Mouse (Mus musculus): Measurements from ENCODE around the gene Itprid2. TPM values are rescaled to one million over a fixed set of nuclear protein-coding genes. Genes with fewer than 3 reads are reported as not detected.

Itprid2 gene
- polyA plus RNA-seq, 1 experiment from 2014 or later = 15.3 TPM

DNA sequence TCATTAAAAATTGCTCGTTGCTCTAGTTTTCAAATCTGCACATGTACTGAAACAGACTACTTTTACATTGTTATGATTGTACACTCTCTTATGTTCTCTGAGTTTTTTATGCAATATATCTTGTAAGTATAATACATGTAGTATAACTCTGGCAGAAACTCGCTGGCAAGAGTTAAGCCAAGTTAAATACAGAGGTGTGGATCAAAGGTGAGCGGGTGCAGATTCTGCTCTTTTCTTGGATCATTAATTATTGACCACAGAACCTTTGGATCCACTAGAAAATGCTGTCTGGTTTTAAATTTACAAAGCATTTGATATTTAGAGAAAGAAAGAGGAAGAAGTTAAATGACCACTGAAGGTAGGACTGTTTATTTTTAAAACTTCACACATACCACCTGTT, 16.5 kb downstream of the Itprid2 start:
- Histone ChIP-seq H3K4me2 (replicated peaks) (no peak overlapping the region), H3K36me3 (peaks cover 18% of the 10 kb centered on the region; the same call in 1 of the 2 replicates), H3K27ac (replicated peaks) (no peak overlapping the region), H3K4me3 (replicated peaks) (no peak overlapping the region), H3K9ac (no peak overlapping the region), H3K4me1 (peaks cover 7% of the 10 kb centered on the region; the same call in 1 of the 2 replicates), H3K9me3 (replicated peaks) (no peaks in the 10 kb centered on the region), H3K27me3 (no peaks in the 10 kb centered on the region)
- WGBS = 84% methylated on average over 3 of the region's 3 CpGs
- no peak for ATAC-seq (ENCODE audit: insufficient number of reproducible peaks, low FRiP score, low TSS enrichment, low read depth)

DNA sequence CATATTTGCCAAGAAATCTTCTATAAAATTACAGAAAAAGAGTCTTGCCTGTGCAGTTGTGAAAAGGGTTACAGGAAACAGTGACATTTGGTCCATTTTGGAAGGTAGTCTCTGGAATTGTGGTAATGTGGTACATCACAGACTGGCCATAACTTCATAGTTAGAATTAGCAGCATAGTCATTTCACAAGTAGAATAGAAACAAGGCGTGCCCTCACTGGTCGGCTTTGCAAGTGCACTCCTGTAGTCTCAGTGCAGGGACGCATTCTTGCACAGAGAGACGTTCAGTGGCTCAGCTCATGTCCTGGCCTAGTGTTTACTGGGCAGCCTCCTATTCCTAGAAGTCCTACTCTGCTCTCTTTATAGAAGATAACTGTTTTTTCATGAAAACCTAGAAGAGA, 17.4 kb downstream of the Itprid2 start:
- H3K4me1 ChIP-seq = 0 out of 2 replicates have a peak, but pooled peaks cover 4% of the 10 kb centered on the region
- H3K27me3 ChIP-seq = no peaks in the 10 kb centered on the region
- peaks cover 25% of the 10 kb centered on the region for H3K36me3 ChIP-seq
- 79% methylated on average over 4 of the region's 4 CpGs for WGBS
- no peak for ATAC-seq (ENCODE audit: insufficient number of reproducible peaks, low FRiP score, low TSS enrichment, low read depth)
- H3K27ac ChIP-seq (replicated peaks) = no peak overlapping the region
- no peaks in the 10 kb centered on the region for H3K9me3 ChIP-seq (replicated peaks)
- no peak overlapping the region for H3K4me3 ChIP-seq (replicated peaks)
- H3K9ac ChIP-seq = no peak overlapping the region
- H3K4me2 ChIP-seq (replicated peaks) = no peak overlapping the region

DNA sequence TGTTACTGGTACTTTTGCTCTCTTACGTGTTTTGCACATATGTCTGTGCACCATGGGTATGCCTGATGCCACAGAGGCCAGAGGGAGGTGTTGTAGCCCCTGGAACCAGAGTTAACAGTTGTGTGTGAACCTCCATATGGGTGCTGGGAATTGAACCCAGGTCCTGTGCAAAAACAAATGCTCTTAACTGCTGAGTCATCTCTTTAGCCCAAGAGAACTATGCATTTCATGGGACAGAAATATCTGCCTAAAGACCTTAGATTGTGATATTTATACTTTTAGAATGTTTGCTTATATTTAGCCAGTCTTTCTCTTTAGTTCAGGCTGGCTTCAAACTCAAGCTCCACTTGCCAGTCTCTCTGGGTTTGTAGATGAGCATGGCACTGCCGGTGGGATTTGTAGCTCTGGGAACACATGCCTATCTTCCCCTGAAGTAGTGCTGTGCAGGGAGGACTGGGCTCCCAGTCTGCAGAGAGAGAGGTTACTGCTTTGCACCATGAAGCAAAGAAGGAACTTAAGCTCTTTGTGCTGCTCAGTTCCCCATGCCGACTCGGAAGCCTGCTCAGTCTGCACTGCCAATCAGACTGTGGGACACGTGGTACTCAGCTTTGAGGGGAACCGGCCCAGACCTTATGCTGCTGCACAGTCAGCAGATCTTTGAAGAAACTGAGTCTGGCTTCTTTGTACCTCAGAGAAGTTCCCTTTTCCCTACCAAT, 18.1 kb downstream of the Itprid2 start:
- Histone ChIP-seq H3K27ac (replicated peaks) (no peak overlapping the region), H3K27me3 (no peaks in the 10 kb centered on the region), H3K4me1 (0 out of 2 replicates have a peak, but pooled peaks cover 4% of the 10 kb centered on the region), H3K9ac (no peak overlapping the region), H3K36me3 (peaks cover 32% of the 10 kb centered on the region), H3K4me3 (replicated peaks) (no peak overlapping the region), H3K9me3 (replicated peaks) (no peaks in the 10 kb centered on the region), H3K4me2 (replicated peaks) (no peak overlapping the region)
- 63% methylated on average over 6 of the region's 6 CpGs for WGBS
- ATAC-seq (ENCODE audit: insufficient number of reproducible peaks, low FRiP score, low TSS enrichment, low read depth) = no peak

DNA sequence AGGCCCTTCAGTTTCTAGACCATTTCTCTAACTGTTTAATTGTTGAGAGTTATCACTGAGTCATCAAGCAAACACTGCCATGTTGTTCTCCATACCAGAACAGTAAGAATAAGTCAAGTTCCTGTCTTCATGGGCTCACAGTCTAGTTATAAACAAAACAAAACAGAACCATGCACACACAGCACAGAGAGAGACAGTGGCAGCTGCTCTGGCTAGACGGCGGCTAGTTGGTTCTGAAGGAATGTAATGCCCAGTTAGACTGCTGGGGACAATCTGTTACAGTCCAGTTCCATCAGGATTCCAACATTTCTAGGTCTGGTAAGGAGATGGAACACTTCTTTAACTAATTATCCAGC, 18.6 kb downstream of the Itprid2 start:
- Histone ChIP-seq H3K27ac (replicated peaks) (no peak overlapping the region), H3K9me3 (replicated peaks) (no peaks in the 10 kb centered on the region), H3K4me2 (replicated peaks) (no peak overlapping the region), H3K4me1 (0 out of 2 replicates have a peak, but pooled peaks cover 4% of the 10 kb centered on the region), H3K27me3 (no peaks in the 10 kb centered on the region), H3K9ac (no peak overlapping the region), H3K4me3 (replicated peaks) (no peak overlapping the region), H3K36me3 (peaks cover 37% of the 10 kb centered on the region)
- WGBS = 56% methylated on average over 2 of the region's 2 CpGs
- ATAC-seq (ENCODE audit: insufficient number of reproducible peaks, low FRiP score, low TSS enrichment, low read depth) = no peak; the same call in 1 of the 2 replicates

DNA sequence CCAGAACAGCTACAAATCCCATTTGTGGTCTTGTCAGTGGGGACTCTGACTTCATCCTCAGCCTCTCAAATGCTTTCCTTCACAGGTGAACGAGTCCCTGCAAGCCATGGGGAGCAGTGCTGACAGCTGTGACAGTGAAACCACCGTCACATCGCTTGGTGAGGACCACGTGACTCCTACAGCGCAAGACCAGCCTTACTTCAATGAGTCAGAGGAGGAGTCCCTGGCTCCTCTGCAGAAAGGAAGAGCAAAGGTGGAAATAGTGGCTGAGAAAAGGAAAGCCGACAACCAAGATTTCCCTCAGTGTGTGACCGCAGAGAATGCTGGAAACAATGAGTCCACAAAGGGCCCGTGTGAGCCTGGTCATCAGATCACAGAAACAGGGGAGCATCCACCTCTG, 21.9 kb downstream of the Itprid2 start:
- Histone ChIP-seq H3K36me3 (peaks cover 63% of the 10 kb centered on the region), H3K4me3 (replicated peaks) (no peak overlapping the region), H3K4me2 (replicated peaks) (no peak overlapping the region), H3K4me1 (no peaks in the 10 kb centered on the region), H3K9me3 (replicated peaks) (no peaks in the 10 kb centered on the region), H3K27me3 (no peaks in the 10 kb centered on the region), H3K27ac (replicated peaks) (no peak overlapping the region), H3K9ac (no peak overlapping the region)
- 72% methylated on average over 8 of the region's 8 CpGs for WGBS
- no peak for ATAC-seq (ENCODE audit: insufficient number of reproducible peaks, low FRiP score, low TSS enrichment, low read depth)

GRCm38 (mm10) chr2:79660417-79661185, 25.4 kb downstream of the Itprid2 start:
- no peak overlapping the region for H3K4me2 ChIP-seq (replicated peaks)
- WGBS = 90% methylated on average over 12 of the region's 12 CpGs
- ATAC-seq (ENCODE audit: insufficient number of reproducible peaks, low FRiP score, low TSS enrichment, low read depth) = no peak

GRCm38 (mm10) chr2:79661486-79662104, 26.4 kb downstream of the Itprid2 start:
- WGBS = 80% methylated on average over 7 of the region's 7 CpGs
- Histone ChIP-seq H3K9ac (no peak overlapping the region), H3K27me3 (no peaks in the 10 kb centered on the region), H3K9me3 (replicated peaks) (no peaks in the 10 kb centered on the region), H3K4me2 (replicated peaks) (no peak overlapping the region), H3K4me3 (replicated peaks) (no peak overlapping the region), H3K27ac (replicated peaks) (no peak overlapping the region), H3K4me1 (0 out of 2 replicates have a peak, but pooled peaks cover 10% of the 10 kb centered on the region), H3K36me3 (peaks cover 61% of the 10 kb centered on the region)
- no peak for ATAC-seq (ENCODE audit: insufficient number of reproducible peaks, low FRiP score, low TSS enrichment, low read depth)

More at GRCm38 (mm10) chr2:79660417-79661185, 25.4 kb downstream of the Itprid2 start:
- H3K9me3 ChIP-seq (replicated peaks) = no peaks in the 10 kb centered on the region
- 0 out of 2 replicates have a peak, but pooled peaks cover 4% of the 10 kb centered on the region for H3K4me1 ChIP-seq
- no peaks in the 10 kb centered on the region for H3K27me3 ChIP-seq
- peaks cover 64% of the 10 kb centered on the region for H3K36me3 ChIP-seq
- H3K27ac ChIP-seq (replicated peaks) = no peak overlapping the region
- H3K4me3 ChIP-seq (replicated peaks) = no peak overlapping the region
- H3K9ac ChIP-seq = no peak overlapping the region

DNA sequence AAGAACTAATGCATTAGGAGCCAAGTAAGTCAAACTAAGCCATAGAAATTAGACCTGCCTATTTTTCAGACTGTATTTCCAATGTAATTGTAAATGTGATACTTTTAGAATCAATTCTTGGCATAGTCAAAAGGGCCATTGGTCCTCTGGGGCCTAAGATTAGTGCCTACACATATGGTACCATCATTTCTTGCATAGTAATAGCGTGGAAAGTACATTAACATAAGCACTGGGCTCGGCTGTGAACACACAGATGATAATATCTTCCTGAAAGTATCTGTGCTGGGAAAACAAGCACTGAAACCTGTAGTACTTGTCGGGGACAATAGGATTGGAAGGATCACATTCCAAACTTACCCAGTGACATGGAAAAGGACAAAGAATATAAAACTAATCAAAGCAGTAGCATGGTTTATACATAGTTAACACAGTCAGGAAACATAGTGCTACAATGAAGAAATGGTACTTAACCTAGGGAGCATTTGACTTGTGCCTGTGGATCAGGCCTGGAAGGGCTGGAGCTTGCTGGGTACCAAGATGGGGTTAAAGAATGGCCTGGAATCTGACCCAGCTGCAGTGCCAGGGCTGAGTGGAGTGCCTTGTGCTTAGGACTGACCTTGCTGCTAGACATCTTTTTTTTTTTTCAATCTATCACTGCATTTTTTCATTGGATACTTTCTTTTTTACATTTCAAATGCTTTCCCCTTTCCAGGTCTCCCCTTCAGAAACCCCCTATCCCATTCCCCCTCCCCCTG, 29.6 kb downstream of the Itprid2 start:
- 39% methylated on average over 3 of the region's 3 CpGs for WGBS
- ATAC-seq (ENCODE audit: insufficient number of reproducible peaks, low FRiP score, low TSS enrichment, low read depth) = no peak

GRCm38 (mm10) chr2:79665492-79665891, 30.3 kb downstream of the Itprid2 start:
- Histone ChIP-seq H3K9me3 (replicated peaks) (no peaks in the 10 kb centered on the region), H3K4me3 (replicated peaks) (no peak overlapping the region), H3K36me3 (peaks cover 26% of the 10 kb centered on the region), H3K4me2 (replicated peaks) (no peak overlapping the region), H3K4me1 (0 out of 2 replicates have a peak, but pooled peaks cover 11% of the 10 kb centered on the region), H3K27me3 (no peaks in the 10 kb centered on the region), H3K27ac (replicated peaks) (no peak overlapping the region), H3K9ac (no peak overlapping the region)
- ATAC-seq (ENCODE audit: insufficient number of reproducible peaks, low FRiP score, low TSS enrichment, low read depth) = no peak
- 51% methylated on average over 3 of the region's 3 CpGs for WGBS

More for the DNA sequence above, 29.6 kb downstream of the Itprid2 start:
- Histone ChIP-seq H3K36me3 (peaks cover 33% of the 10 kb centered on the region), H3K9ac (no peak overlapping the region), H3K27me3 (no peaks in the 10 kb centered on the region), H3K4me1 (0 out of 2 replicates have a peak, but pooled peaks cover 11% of the 10 kb centered on the region), H3K4me3 (replicated peaks) (no peak overlapping the region), H3K9me3 (replicated peaks) (no peaks in the 10 kb centered on the region), H3K27ac (replicated peaks) (0 out of 2 replicates have a peak overlapping the region, but pooled peaks have one; percentile 25), H3K4me2 (replicated peaks) (no peak overlapping the region)

GRCm38 (mm10) chr2:79675266-79675665, 40.1 kb downstream of the Itprid2 start:
- Histone ChIP-seq H3K4me2 (replicated peaks) (no peak overlapping the region), H3K9ac (no peak overlapping the region), H3K36me3 (peaks cover 8% of the 10 kb centered on the region; the same call in 1 of the 2 replicates), H3K4me3 (replicated peaks) (no peak overlapping the region), H3K27me3 (no peaks in the 10 kb centered on the region), H3K9me3 (replicated peaks) (no peaks in the 10 kb centered on the region), H3K4me1 (no peaks in the 10 kb centered on the region), H3K27ac (replicated peaks) (no peak overlapping the region)
- WGBS = 80% methylated on average over 3 of the region's 3 CpGs
- ATAC-seq (ENCODE audit: insufficient number of reproducible peaks, low FRiP score, low TSS enrichment, low read depth) = no peak
